Mouse (Mus musculus): Measurements from ENCODE around the gene Gart.
"Not testable (repeated sequence)": the region's sequence is repeated elsewhere in the genome, so short reads cannot be mapped to it uniquely, and the experiment has no call there.

Gene Gart

DNA sequence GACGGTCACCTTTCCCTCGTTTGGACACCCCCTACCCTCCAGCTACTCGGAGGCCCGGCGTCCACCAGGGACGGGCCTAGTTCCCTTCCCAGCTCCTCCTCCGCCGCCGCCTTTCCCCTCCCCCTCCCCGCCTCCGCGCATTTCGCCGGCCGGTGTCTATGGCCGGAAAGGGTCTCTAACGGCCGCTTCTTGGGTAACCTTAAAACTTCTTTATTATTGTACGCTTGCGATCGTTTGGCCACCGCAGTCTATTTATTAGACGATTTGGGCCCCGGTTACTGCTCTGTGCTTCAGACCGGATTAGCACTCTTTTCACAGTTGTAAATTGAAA, 1.4 kb upstream of the Gart start:
- DNase-seq (ENCODE audit: low spot score in 2 of 2), result peak; percentile 85 to 93

DNA sequence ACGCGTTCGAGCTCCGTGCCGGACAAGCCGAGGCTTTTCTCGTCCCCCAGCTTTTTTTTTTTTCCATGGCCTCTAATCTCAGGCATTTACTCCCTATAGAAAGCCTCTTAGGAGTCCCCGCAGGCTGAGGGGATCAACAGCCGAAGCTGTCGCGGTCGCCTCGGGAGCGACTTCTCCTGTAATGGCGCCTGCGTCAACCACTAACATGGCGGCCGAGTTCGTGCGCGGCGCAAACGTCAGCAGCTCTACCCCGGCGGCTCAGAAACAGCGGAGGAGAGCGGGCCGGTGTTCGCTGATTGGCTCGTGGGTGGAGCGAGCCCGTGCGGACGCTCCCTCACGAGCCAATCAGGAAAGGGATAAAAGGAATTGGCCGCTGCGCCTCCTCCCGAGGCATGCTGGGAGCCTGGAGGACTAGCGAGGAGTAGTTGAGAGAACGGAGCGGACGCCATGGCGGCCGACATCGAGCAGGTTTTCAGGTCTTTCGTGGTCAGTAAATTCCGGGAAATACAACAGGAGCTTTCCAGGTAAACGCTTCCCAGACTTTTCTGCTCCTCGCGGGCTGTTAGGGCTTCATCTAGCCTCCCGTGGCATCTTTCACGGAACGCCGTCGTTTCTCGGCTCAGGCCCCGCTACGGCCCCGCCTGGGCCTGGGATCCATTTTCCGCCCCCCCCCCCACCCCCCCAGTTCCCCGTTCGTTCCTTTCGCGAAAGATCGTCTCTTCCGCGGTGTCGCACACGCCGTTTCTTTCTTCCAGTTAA, 888 bp upstream of the Gart start, which contains the start of gene Son:
Gene Son, plus strand, starts transcription at position 46 of the 759 bp plus-strand sequence.
- peak; percentile 95 to 96 for DNase-seq (ENCODE audit: low spot score in 2 of 2)

DNA sequence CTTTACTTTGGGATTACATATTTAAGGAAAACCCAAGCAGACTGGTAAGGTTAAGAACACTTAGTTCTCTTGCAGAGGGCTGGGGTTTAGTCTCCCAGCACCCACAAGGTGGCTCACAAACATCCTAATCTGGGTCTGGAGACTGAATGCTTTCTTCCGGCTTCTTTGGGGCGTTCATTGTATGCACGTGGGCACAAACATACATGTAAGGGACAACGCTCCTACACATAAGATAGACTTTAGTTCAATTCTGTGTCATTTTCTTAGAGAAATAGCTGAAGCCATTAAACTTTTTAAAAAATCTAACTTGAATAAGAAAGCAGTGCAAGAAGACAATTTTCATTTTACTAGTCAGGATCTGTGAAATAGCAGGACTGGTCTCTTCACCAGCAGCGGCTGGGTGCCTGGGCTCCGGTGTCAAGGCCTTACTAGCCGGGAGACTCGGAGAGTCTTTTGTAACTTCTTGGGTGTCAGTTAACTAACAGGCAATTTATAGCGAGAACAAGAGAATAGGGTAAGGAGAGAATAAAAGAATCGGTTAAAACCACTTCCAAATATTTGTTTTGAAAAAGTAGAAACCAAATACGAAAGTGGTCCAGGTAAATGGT, 653 bp downstream of the Gart start:
- DNase-seq (ENCODE audit: low spot score in 2 of 2), result no peak

DNA sequence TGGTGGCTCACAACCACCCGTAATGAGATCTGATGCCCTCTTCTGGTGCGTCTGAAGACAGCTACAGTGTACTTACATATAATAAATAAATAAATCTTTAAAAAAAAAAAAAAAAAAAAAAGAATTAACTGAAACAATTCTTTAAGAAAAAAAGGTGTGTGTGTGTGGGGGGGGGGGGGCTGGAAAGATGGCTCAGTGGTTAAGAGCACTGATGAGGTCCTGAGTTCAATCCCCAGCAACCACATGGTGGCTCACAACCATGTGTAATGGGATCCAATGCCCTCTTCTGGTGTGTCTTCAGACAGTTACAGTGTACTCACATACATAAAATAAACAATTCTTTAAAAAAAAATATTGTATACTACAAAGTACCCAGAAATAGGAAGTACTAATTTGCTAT, 1.3 kb downstream of the Gart start:
- DNase-seq (ENCODE audit: low spot score in 2 of 2), result not testable (repeated sequence)

DNA sequence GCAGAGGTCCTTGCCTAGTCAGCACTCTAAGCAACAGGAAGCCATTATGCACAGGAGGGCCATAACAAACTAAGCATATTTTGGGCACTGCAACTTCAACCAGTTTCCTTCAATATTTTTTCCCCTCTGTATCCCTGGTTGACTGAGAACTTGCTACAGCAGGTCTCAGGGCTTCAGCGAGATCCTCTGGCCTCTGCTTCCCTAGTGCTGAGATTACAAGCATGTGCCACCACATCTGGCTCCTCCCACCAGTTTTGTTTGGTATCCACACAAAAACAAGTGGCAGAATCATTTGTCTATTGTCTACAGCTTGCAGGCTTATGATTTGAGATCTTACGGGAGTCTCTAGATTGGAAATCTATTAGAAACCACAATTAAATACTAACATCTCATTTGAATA, 1.9 kb downstream of the Gart start:
- no peak for DNase-seq (ENCODE audit: low spot score in 2 of 2)

DNA sequence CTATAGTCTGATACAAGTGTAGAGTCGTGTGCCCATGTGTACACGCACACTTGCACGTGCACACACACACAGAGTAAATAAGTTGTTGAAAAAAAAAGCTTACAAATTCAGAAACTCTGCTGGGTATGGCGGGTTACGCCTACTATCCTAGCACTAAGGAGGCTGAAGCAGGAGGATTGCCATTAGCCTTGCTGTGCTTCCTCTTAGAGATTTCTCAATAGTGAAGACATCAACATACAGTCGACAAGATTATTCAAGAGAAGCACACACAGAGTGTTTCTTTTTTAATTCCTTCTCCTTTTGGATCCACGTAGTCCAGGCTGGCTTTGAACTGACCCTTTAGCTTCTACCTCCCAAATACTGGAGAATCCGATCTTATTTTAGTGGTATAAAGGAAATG, 6.6 kb downstream of the Gart start:
- no peak for DNase-seq (ENCODE audit: low spot score in 2 of 2)

DNA sequence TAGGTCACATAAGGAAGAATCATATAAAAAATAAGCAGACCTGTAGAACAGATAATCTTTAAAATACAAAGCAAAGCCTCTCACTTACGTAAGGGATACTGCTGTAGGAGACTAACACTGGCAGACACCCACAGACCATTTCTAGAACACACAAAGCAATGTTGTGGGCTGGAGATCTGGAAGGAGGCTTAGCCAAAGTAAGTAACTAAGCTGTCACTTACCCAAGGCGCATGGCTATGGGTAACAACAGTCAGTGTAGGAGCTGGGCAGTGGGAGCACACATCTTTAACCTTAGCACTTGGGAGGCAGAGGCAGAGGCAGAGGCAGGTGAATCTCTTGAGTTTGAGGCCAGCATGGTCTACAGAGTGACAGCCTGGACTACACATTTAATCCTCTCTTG, 7.1 kb downstream of the Gart start:
- DNase-seq (ENCODE audit: low spot score in 2 of 2), result no peak

DNA sequence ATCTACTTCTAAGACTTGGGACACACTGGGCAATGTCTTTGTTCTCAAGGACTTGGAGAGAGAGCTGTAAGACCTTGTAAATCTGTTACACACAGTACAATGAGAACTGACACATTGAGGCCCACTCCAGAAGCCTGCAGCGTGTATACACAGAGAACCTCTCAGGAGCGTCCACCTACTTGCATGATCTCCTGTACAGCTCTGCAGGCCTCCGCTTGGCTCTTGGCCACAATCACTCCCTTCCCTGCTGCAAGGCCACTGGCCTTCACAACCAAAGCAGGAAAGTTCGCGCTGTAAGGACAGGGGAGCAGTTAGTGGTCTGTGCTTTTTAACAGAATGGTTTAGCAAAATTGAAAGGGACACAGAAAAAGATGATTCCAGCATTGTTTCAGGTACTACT, 7.6 kb downstream of the Gart start:
- no peak for DNase-seq (ENCODE audit: low spot score in 2 of 2)

DNA sequence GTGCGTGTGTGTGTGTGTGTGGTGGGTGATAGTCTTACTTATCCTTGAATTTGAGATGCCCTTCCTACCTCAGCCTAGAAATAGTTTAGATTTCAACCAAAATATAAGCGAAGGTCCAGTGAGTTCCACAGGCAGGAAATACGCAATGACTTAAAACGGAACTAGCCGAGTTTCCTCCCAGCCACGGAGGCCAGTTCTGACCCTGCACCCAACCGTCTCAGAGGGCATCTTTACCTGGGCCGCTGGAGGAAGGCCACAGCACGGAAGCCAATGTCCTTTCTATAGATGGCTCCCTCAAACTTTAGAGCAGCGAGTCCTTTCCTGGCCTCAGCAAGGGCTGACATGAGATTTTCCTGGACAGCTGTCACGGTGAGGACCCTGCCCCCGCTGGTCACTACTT, 13.1 kb downstream of the Gart start:
- DNase-seq (ENCODE audit: low spot score in 2 of 2), result no peak

DNA sequence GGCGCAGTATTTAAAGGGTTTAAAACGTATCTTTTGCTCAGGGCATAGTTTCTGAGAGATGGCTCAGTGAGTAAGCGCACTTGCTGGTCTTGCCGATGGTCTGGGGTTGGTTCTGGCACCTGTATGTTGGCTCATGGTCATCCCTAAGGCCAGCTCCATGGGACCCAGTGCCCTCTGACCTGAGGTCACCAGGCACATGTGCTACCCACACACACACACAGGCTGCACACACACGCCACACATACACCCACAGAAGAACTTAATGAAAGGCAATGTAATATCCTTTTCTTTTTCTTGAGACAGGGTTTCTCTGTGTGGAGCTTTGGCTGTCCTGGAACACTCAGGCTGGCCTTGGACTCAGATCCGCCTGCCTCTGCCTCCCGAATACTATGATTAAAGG, 13.8 kb downstream of the Gart start:
- no peak for DNase-seq (ENCODE audit: low spot score in 2 of 2)

DNA sequence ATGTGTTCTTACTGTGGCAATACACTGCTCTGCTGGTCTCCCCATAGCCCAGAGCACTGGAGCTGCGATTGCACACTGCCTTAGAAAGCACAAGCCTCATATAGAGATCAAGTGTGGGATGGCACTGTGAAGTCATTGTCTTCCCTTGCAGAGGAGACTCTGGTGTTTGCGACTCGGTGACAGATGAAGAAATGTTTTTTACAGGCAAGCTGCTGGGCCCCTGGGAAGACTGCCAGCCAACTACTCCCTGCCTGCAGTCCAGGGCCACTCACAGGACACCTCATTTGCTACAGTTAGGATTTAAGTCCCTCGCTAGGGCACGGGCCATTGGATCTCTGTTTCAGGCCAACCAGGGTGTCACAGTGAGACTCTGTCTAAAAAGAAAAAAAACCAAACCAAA, 14.3 kb downstream of the Gart start:
- DNase-seq (ENCODE audit: low spot score in 2 of 2), result no peak

DNA sequence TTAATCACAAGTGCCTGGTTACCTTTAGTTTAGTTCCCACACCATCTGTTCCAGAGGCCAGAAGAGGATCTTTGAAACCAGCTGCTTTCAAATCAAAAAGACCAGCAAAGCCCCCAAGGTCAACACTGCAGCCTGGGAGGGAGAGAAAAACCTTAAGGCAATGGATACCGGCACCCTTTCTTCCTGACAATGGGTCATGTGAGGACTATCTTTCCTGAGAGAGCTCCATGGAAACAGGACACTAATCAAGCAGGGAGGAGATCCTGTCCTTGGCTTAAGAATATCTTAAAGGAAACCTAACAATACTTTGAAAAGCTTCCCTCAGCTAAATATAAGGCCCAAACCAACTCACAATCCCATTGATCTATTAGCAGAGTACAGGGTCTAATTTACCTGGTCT, 16.2 kb downstream of the Gart start:
- DNase-seq (ENCODE audit: low spot score in 2 of 2), result no peak

DNA sequence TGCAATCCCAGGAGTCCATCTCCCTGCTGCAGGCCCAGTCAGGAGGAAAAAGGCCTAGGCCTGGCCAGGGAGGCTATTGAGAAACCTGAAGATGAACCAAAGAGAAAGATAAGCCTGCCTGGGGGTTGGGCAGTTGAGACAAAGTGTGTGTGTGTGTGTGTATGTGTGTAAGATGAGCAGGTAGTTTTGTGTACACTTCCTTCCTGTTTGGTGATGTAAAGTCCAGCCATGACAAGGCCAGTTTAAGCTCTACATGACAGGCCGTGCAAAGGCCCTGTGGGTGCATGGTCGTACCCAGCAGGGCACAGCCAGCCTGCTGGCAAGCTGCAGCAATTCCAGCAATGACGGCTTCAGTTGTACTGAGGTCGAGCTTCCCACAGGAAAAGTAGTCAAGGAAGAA, 17.0 kb downstream of the Gart start:
- DNase-seq (ENCODE audit: low spot score in 2 of 2), result no peak

DNA sequence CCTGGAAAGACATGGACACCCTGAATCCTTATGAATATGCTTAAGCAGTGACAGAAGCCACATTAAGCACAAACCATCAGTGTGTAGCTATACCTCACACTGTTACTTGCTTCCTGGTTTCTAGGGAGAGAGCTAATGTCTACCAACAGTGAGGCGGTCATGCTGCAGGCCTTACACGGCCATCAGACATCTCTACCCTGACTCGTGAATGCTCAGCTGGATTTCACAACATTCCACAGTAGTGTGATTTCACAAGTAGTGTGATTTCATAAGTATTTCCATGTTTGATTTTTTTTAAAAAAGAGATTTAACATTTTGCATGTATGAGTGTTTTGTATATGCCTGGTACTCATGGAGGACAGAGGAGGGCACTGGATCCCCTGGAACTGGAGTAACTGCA, 18.1 kb downstream of the Gart start:
- DNase-seq (ENCODE audit: low spot score in 2 of 2), result no peak

DNA sequence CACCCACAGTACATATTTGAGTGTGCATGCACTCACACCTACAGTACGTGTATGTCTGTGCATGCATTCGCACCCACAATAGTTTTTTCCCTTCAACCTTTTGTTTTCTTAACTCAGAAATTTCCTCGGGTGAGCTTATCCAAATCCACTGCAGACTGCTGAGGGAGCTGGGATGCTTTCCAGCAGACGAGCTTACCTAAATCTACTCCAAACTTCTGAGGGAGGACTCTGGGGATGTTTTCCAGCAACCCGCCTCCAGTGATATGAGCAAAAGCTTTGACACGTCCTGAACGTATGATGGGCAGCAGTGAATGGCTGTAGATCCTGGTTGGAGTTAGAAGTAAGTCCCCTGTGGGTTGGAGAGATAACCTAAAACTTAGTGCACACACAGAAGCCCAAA, 18.9 kb downstream of the Gart start:
- no peak for DNase-seq (ENCODE audit: low spot score in 2 of 2)

DNA sequence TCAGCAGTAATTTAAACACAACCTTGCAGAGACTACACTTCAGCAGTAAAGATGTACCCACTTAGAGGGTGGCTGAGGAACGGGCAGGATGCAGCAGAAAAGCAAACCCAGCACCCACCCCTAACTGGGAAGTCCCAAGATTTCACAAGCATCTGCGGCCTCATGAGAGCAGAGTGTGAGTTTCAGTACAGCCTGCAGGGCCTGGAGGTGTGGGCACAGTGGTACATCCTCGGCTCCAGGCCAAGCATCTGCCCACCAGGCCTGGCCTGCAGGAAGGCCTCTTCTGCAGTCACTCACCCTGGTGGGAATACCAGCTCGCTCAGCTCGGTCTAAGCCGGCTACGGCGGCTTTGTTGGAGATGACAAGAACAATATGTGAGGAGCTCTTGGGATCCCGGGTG, 23.7 kb downstream of the Gart start:
- no peak for DNase-seq (ENCODE audit: low spot score in 2 of 2)

DNA sequence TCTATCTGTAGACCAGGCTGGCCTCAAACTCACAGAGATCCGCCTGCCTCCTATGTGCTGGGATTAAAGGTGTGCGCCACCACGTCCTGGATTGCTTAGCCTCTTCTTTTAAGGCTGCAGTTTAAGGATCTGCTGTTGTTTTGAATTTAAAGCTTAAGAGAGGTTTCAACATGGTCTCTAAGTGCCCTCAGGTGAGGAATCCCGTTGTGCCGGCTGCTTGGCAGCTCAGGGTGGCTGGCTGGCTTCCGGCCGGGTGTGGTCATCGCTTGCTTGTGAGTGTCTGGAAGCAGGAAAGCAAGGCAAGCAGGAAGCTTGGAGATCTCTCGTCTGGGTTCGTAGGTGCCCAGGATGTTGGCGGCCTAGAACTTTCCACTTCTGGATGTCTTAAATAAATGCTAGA, 25.8 kb downstream of the Gart start:
- no peak for DNase-seq (ENCODE audit: low spot score in 2 of 2)

DNA sequence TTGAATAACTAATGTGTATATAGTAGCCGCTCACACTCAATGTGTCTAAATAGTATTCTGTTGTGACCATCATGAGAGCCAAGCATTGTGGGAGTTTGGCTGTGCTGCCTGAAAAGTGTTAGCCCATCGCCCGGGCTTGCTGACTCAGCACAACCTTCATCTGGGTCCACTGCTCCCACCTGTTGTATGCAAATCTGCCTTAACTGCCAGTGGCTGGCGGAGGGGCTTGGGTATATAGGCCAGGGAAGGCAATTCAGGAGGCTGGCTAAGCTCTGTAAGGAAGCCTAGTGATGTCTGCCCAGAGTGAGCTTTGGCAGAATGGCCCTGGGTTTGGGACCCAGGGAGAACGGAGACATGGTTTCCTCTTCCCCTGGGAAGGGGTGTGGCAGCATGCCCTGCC, 26.6 kb downstream of the Gart start:
- peak in 1 of 2 experiments; percentile 31 for DNase-seq (ENCODE audit: low spot score in 2 of 2)

DNA sequence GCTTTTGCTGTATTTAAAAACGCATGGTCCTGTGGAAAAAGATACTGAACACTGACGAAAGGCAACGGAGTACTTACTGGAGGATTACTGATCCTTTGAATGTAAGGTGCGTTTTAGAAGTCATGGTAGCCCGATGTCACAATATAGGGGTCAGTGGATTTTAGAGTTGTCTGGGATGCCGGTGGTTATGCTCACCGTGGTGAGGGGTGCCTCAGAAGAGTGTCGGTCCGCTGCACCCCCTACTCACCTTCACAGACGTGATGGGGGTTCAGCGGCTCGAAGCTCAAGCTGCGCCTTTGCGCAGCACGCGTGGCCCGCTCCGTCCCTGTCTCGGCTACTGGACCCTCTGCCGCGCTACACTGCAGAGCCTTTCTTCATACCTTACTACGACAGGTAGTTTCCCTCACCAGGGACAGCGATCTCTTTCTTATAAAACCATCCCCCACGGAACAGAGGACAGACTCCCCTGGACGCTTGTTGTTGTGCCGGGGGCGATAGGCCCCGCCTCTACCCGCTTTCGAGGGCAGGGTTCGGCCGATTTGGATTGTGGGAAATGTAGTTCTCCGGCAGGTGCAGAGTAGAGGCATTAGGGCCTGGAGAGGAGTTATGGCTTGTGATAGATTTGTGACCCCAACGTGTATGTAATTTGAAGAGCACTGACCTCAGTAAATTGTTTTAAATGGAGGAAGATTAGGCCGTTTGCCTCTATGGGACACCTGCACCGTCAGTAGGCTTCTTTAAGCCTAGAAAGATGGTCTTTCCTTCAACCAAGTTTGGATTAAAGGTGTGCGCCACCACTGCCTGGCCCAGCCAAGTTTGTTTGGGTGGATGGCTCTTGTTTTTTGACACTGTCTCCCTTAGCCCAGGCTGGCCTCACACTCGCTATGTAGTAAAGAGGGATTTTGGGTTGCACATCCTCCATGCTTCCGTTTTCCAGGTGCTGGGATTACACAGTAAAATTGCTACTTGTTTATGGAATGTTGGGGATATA, 27.9 kb downstream of the Gart start, which contains the start of gene Dnajc28:
Gene Dnajc28, minus strand, starts transcription at position 516 of the 991 bp plus-strand sequence.
- peak; percentile 79 to 89 for DNase-seq (ENCODE audit: low spot score in 2 of 2)

DNA sequence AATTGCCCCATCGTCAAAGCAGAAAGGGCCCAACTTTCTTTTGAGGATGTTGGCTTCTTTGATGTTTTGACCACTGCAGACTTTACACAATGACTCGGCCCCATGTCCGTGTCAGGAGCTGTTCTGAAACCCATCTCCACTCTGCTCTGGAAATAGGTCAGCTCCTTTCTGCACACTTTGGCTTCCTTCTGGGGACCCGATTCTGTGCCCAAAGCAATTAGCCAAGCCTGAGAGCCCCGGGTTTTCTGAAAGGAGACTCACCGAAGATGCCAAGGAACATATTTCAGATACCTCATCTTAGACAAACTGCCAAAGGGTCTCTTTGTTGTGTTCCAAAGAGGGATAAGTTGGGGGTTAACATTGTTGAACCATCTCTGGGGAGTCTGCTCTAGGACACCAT, 32.2 kb downstream of the Gart start:
- DNase-seq (ENCODE audit: low spot score in 2 of 2), result no peak

DNA sequence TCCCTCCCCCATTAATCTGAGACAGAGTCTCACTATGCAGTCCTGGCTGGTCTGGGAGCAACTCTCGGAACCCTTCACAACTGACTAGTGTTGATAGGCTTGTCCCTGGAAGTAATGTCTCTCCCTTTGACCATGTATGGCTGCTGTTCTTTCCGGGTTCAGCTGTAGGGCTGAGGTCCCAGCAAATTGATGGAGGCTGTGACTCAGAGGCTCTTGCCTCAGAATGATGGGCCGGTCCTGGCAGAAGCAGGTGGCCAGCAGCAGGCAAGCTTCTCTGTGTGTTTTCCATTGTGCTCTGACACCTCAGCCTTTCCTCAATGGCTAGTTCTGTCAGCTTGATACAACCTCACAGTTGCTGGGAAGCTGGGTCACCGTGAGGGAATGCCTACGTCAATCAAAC, 34.2 kb downstream of the Gart start:
- no peak for DNase-seq (ENCODE audit: low spot score in 2 of 2)

DNA sequence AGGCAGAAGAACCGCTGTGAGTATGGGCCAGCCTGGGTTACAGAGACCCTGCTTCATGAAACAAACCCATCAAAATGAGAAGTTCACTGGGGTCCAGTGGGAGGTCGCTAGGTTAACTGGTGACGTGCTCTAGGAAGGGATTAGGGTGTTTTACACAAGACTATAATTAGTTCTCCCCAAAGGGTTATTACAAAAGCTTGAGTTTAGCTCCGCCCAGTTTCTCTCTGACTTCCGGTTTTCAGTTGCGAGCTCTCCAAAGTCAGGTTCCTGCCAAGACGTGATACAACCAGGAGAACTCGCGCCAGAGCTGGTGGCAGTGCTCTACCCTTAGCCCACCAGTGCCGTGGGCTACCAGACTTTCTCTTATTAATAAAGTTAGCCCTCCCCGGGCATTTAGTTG, 35.5 kb downstream of the Gart start:
- no peak for DNase-seq (ENCODE audit: low spot score in 2 of 2)

Measured in spleen, postnatal 4 days (tissue).